Comparison of ENCODE assay signal across 27 mouse cellular contexts in genomic region chr9:52371296-52371695, GRCm38 (mm10).
"Had no signal": no experiment of that assay in that cellular context is flagged by ENCODE, and none has a peak within 500 bp of the region (broad histone marks: within the 10 kb centered on the region; RNA-seq: fewer than 3 reads in every experiment).

No protein-coding gene starts in this region.

- H3K4me3 ChIP-seq: heart, adult 2 months; heart, embryonic 13.5 days; heart, embryonic 15.5 days; hindbrain, embryonic 13.5 days; hindbrain, embryonic 15.5 days; kidney, embryonic 15.5 days; left cerebral cortex, adult 2 months; limb, embryonic 10.5 days; limb, embryonic 12.5 days; liver, embryonic 13.5 days had no signal

- H3K9ac ChIP-seq: heart, embryonic 13.5 days; heart, embryonic 15.5 days; hindbrain, embryonic 13.5 days; hindbrain, embryonic 15.5 days; kidney, embryonic 15.5 days; limb, embryonic 12.5 days; liver, embryonic 13.5 days had no signal

- DNase-seq: gastrocnemius, postnatal 14 days; gastrocnemius, postnatal 36 days; heart, adult 11 months; heart, adult 2 months; heart, postnatal 14 days; heart, postnatal 36 days; kidney, adult 11 months; kidney, adult 2 months; kidney, adult 9 months; kidney, postnatal 14 days; kidney, postnatal 36 days; layer of hippocampus, adult 9-11 months; liver; liver, embryonic 13.5 days had no signal

- H3K27ac ChIP-seq: heart, adult 2 months; heart, embryonic 13.5 days; heart, embryonic 15.5 days; hindbrain, embryonic 13.5 days; hindbrain, embryonic 15.5 days; hindbrain, postnatal 0 days; kidney, embryonic 15.5 days; kidney, postnatal 0 days; left cerebral cortex, adult 2 months; limb, embryonic 10.5 days; limb, embryonic 12.5 days; liver, embryonic 13.5 days had no signal

- ATAC-seq: hindbrain, postnatal 0 days; intestine, embryonic 16.5 days had no signal

- H3K27me3 ChIP-seq: heart, embryonic 13.5 days; heart, embryonic 15.5 days; hindbrain, embryonic 13.5 days; hindbrain, embryonic 15.5 days; kidney, embryonic 15.5 days; limb, embryonic 12.5 days; liver, embryonic 13.5 days had no signal

- H3K4me1 ChIP-seq: heart, embryonic 13.5 days; heart, embryonic 15.5 days; kidney, embryonic 15.5 days; limb, embryonic 10.5 days; limb, embryonic 12.5 days had no signal

- H3K9me3 ChIP-seq: heart, embryonic 13.5 days; heart, embryonic 15.5 days; hindbrain, embryonic 13.5 days; hindbrain, embryonic 15.5 days; kidney, embryonic 15.5 days; limb, embryonic 10.5 days; limb, embryonic 12.5 days; liver, embryonic 13.5 days had no signal

- H3K4me2 ChIP-seq: heart, embryonic 11.5 days; heart, embryonic 13.5 days; heart, embryonic 15.5 days; hindbrain, embryonic 13.5 days; hindbrain, embryonic 15.5 days; kidney, embryonic 15.5 days; limb, embryonic 12.5 days; liver, embryonic 11.5 days; liver, embryonic 13.5 days had no signal

- H3K36me3 ChIP-seq: heart, embryonic 13.5 days; heart, embryonic 15.5 days; hindbrain, embryonic 13.5 days; hindbrain, embryonic 15.5 days; kidney, embryonic 15.5 days; limb, embryonic 10.5 days; limb, embryonic 12.5 days; liver, embryonic 13.5 days had no signal
